In genomic region chr8:117028686-117029085, GRCm38 (mm10) we compare ENCODE assay signal across 31 mouse cellular contexts. TPM values are rescaled to one million over a fixed set of nuclear protein-coding genes. Genes with fewer than 3 reads are reported as not detected.
A peak's percentile ranks its signal among the peaks of the same experiment; 100 is the strongest.
DNase-seq lines count a peak whose midpoint lies in the region; ATAC-seq and TF ChIP-seq lines count a peak whose summit lies in the region.
"Had no signal": no experiment of that assay in that cellular context is flagged by ENCODE, and none has a peak within 500 bp of the region (broad histone marks: within the 10 kb centered on the region; RNA-seq: fewer than 3 reads in every experiment).

No protein-coding gene starts in this region.

- no peak for DNase-seq in testis, postnatal 10 days (ENCODE audit: low spot score)
- peak; percentile 66 for DNase-seq in R1 (ENCODE audit: low read depth, low spot score)
- DNase-seq in testis, postnatal 14 days (ENCODE audit: low spot score) = peak; percentile 71
- no peak for DNase-seq in heart, postnatal 14 days
- DNase-seq in urinary bladder, adult 2 months (ENCODE audit: low spot score) = no peak
- DNase-seq: adrenal gland, adult 2 months; adrenal gland, postnatal 10 days; adrenal gland, postnatal 25 days; B cell, adult 2 months; cerebellum, adult 11 months; cerebellum, adult 18-20 months; cerebellum, adult 8-10 months; cerebellum, adult 9-11 months; cerebellum, postnatal 14 days; cerebellum, postnatal 36 days; embryo, embryonic 11 days had no signal

- no peaks in the 10 kb centered on the region for H3K36me3 ChIP-seq in testis, adult 2 months (ENCODE audit: control insufficient read depth, insufficient read depth, low read length)
- H3K36me3 ChIP-seq: embryonic facial prominence, embryonic 13.5 days; embryonic facial prominence, embryonic 15.5 days; forebrain, embryonic 10.5 days; forebrain, embryonic 12.5 days; G1E had no signal

- intact Hi-C loops in heart, postnatal 14 days (cut with DNase I) = no loop called here

- peaks cover 11% of the 10 kb centered on the region for H3K4me1 ChIP-seq in testis, adult 2 months (ENCODE audit: control insufficient read depth, insufficient read depth, low read length)
- H3K4me1 ChIP-seq: embryonic facial prominence, embryonic 13.5 days; embryonic facial prominence, embryonic 15.5 days; forebrain, embryonic 12.5 days had no signal

- H3K27me3 ChIP-seq in testis, adult 2 months (ENCODE audit: control insufficient read depth, insufficient read depth, low read length) = no peaks in the 10 kb centered on the region
- H3K27me3 ChIP-seq: embryonic facial prominence, embryonic 13.5 days; embryonic facial prominence, embryonic 15.5 days; forebrain, embryonic 12.5 days had no signal

- peak overlapping the region; percentile 8; the same call in 1 of the 2 replicates for H3K27ac ChIP-seq in testis, adult 2 months (ENCODE audit: control insufficient read depth, insufficient read depth, low read depth, low read length)
- H3K27ac ChIP-seq: embryonic facial prominence, embryonic 13.5 days; embryonic facial prominence, embryonic 15.5 days; forebrain, embryonic 10.5 days; forebrain, embryonic 12.5 days had no signal

- TF ChIP-seq CTCF in testis, adult 2 months (IDR thresholded peaks at IDR 0.05; ENCODE audit: control insufficient read depth, insufficient read depth, insufficient replicate concordance, low read depth, low read length) = no peak

- H3K4me3 ChIP-seq in testis, adult 2 months (ENCODE audit: control insufficient read depth, low read depth, low read length) = peak overlapping the region; percentile 71
- H3K4me3 ChIP-seq: embryonic facial prominence, embryonic 13.5 days; embryonic facial prominence, embryonic 15.5 days; erythroblast, embryonic 14.5 days; forebrain, embryonic 10.5 days; forebrain, embryonic 12.5 days had no signal

- TF ChIP-seq POLR2A in testis, adult 2 months (IDR thresholded peaks at IDR 0.05; ENCODE audit: control insufficient read depth, low read depth, low read length) = peak; percentile 44; the same call in 1 of the 2 replicates

- no peak for ATAC-seq in activated CD4-positive, CD25-positive, alpha-beta regulatory T cell, adult 4 months
- ATAC-seq: CD4-positive, CD25-positive, alpha-beta regulatory T cell, adult 4 months; forebrain, embryonic 14.5 days; forebrain, embryonic 16.5 days; Patski had no signal

RNA-seq across cellular contexts. Expression of gene Gcsh, which starts 35.3 kb away (rescaled TPM):
- 7.3 and 7.6 TPM in 2 replicates for polyA plus RNA-seq in testis, adult 2 months (2012; rRNA removed)
- total RNA-seq in heart, postnatal 14 days (2021) = 10 to 100 TPM; 32.7 to 34.9 TPM
- polyA plus RNA-seq in activated CD4-positive, CD25-positive, alpha-beta regulatory T cell, adult 4 months (2017; shearing (Covaris generic)) = 10 to 100 TPM; 30.8 to 37.3 TPM
- polyA plus RNA-seq in urinary bladder, adult 2 months (2012; rRNA removed) = 60.5 and 70.1 TPM in 2 replicates

RNA-seq across cellular contexts. Expression of gene 1700030J22Rik, which starts 49.9 kb away (rescaled TPM):
- 176 and 190 TPM in 2 replicates for polyA plus RNA-seq in testis, adult 2 months (2012; rRNA removed)
- total RNA-seq in heart, postnatal 14 days (2021) = under 1 TPM; 0.54 to 0.79 TPM
- polyA plus RNA-seq in activated CD4-positive, CD25-positive, alpha-beta regulatory T cell, adult 4 months (2017; shearing (Covaris generic)) = not detected
- 0.47 TPM in 2 replicates for polyA plus RNA-seq in urinary bladder, adult 2 months (2012; rRNA removed)
- polyA plus RNA-seq: CD4-positive, CD25-positive, alpha-beta regulatory T cell, adult 4 months had no signal

RNA-seq across cellular contexts. Expression of gene Pkd1l2, which starts 53.6 kb away (rescaled TPM):
- polyA plus RNA-seq in testis, adult 2 months (2012; rRNA removed) = 2.9 and 3.1 TPM in 2 replicates
- total RNA-seq in heart, postnatal 14 days (2021) = not detected
- under 1 TPM; 0.31 to 0.74 TPM for polyA plus RNA-seq in activated CD4-positive, CD25-positive, alpha-beta regulatory T cell, adult 4 months (2017; shearing (Covaris generic))
- polyA plus RNA-seq in urinary bladder, adult 2 months (2012; rRNA removed) = 0.07 and 0.09 TPM in 2 replicates
- total RNA-seq: CH12.LX; common myeloid progenitor, adult 5-6 weeks had no signal
- polyA plus RNA-seq: CD4-positive, CD25-positive, alpha-beta regulatory T cell, adult 4 months; embryonic facial prominence, embryonic 11.5 days; erythroblast, embryonic 14.5 days; forebrain, embryonic 10.5 days; forebrain, embryonic 12.5 days; forebrain, embryonic 14.5 days; forebrain, embryonic 16.5 days; Patski had no signal

Comparison
In these comparisons a context has a peak if more than half of its experiments do, and no peak if none do; other contexts are left out.
1. DNase-seq: peak in R1 (single experiment) and testis, postnatal 14 days (single experiment); none in testis, postnatal 10 days (single experiment), heart, postnatal 14 days (0 of 2) and urinary bladder, adult 2 months (single experiment).
2. RNA of gene 1700030J22Rik, which starts 49.9 kb away (polyA plus RNA-seq): 176 to 190 TPM in testis, adult 2 months; 0.47 TPM in urinary bladder, adult 2 months and not detected in activated CD4-positive, CD25-positive, alpha-beta regulatory T cell, adult 4 months; every median in the first group is over 100 times any median in the second.